Mouse (Mus musculus) kidney, postnatal 14 days (tissue): ENCODE measurements around the gene Tenm4.

Experiments used
- DNase-seq: peaks from one replicate; pipeline ENCODE4 v3.0.0; 2022; ENCODE audit warnings: mixed read lengths

Gene Tenm4

DNA sequence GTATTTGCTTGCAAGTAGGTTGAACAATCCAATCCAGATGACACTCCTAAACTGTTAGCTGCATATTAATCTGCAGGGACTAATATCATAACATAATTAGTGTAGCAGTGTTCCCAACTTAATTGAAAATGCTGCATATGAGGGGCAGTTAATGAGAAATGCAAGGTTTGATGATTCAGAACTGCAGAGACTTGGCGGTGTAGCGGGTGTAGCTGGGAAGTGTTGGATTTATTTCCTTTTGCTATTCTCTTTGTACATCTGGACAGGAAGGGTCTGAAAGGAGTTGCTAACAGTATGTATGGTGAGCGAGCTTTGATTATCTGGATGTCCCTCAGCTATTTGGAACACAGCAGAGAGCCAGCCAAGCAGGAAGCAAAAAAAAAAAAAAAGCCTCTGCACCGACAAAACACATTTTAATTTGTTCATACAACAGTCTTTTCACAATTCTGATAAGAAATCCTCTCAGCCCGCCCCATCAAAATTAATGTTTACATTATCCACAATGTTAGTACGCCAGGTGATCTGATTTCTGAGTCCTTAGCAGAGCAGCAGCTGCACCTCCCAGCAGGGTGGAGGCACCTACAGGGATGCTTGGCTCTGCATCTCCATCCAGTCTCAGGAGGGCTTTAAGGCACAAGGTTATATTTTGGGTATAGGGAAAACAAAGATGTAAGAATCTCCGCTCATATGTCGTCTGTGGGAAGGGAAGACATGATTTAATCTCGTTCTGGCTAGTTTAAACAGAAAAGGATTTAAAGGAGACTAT lies 243.4 kb downstream of the Tenm4 start:
- DNase-seq: no peak

DNA sequence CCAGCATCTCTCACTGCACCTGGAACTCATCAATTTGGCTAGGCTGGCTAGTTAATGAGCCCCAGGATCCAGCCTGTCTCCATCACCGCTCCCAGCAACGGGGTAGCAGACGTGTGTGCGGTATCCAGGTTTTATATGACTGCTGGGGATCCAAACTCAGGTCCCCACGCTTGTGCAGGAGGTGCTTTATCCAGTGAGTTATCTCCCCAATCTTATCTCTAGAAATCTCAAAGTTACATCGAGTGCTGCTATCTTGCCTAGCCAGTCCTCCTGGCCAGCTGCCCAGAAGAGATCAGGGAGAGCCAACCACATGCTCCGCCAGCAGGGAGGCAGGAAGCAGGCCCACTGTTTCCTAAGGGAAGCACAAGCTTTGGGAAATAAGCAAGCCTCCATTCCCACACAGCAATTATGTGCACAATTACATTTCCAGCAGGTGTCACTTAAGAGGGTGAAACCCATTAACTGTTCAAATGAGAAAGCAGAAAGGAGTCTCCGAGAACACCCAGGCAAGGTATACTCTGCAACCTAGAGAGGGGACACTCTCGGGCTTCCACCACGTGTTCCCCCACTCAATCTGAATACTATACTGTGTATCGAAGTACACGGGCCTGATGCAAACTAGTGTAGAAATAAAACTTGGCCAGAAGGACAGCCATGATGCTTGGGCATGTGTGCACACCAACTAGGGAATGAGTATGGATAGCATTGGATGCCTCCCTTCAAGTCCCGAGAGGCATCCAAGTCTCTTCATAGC lies 246.4 kb downstream of the Tenm4 start:
- peak; percentile 87 for DNase-seq

DNA sequence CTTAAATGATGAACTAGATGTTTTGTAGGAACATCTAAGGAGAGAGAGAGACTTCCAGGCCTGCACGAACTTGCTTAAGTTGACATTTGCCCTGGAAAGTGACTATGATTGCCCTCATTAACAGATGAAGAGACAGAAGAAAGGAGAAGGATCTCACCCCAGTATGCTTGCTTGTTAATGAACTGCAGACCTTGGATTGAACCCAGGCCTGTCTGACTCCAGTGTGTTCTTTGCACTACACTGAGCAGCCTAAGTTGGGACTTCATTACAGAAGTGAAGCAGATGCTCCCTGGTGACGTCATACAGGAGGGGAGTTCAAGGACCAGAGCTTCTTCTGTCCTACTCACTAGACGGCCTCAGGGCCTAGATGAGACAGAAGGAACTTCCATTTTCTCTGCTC lies 247.1 kb downstream of the Tenm4 start:
- no peak for DNase-seq

DNA sequence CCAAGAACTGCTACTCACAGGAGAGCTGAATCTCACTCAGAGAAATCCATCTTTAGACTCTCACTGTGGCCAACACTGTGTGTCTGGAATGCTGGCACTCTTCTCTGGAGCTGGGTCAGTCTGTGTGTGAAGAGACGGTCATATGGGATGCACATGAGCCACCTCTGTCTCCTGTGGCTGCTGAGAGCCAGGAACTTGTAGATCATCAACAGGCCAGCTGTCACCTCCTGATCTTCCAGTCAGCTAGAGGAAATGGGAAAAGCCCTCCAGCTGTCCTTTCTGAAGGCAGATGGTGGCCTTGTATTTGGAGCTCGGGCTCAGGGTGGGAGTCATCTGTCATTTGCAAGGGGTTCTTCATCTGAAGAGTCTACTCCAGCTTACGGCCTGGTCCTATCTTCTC lies 249.0 kb downstream of the Tenm4 start:
- DNase-seq: peak; percentile 46

DNA sequence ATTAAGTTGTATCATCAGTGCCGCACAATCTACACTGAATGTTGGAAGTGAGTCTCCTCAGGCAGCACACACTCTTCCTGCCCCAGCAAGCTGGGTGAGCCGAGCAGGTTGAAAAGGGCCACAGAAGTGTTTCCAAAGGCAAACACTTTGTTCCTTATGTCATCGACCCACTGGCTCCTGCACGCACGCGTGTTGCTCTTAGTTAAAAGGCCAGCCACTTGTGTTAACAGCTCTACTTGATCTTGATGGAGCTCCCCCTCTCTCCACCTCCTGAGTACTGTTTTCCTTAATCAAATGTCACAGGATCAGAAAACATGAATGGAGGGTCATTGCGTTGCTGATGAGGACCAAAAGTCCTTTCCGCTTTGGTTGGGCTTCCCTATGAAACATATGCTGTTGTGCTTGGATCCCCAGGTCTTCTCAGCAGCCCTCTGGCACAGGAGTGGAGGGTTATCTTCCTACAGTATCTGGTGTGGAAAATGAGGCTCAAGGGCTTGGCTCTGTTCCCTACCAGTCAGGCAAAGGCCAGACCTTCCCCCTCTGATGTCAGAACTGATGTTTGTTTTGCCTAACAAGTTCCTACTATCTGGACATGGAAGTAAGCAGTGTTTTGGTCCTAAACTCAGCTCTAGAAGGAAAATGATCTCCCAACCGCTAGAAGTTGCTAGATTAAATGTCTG lies 250.0 kb downstream of the Tenm4 start:
- DNase-seq: peak; percentile 34

DNA sequence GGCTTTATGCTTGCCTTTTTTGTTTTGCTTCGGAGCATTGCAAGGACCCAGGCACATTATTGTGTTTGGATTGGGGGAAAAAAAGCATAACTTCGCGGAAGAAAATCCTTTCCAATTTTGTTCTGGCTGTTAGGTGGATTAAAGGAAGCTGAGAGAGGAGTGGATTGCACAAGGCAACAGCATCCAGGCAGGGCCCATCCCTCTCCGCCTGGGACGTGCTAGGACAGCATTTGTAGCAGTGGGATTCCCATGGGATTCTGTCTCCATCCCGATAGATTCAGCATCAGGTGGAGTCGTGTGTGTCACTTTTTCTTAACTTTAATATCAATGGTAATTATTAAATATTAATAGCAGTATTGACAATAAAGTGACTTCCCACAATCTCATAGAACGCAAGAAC lies 255.9 kb downstream of the Tenm4 start:
- no peak for DNase-seq

DNA sequence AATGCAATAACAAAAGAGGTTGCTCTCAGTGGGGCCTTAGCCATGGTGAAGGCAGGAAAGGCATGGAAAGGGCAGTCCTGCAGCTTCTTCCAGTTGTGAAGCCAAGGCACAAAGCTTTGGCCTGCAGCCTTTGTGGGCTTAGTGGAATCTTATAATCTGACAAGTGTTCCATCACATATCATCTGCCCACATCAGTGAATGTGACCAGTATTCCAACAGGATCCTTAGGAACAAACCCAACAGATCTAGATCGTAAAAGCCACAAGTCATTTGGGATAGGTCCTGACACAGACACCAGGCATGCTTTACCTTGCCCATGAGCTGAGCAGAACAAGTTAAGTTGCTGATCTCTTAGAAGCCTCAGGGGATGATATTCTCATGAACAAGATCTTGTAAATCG lies 262.3 kb downstream of the Tenm4 start:
- no peak for DNase-seq

DNA sequence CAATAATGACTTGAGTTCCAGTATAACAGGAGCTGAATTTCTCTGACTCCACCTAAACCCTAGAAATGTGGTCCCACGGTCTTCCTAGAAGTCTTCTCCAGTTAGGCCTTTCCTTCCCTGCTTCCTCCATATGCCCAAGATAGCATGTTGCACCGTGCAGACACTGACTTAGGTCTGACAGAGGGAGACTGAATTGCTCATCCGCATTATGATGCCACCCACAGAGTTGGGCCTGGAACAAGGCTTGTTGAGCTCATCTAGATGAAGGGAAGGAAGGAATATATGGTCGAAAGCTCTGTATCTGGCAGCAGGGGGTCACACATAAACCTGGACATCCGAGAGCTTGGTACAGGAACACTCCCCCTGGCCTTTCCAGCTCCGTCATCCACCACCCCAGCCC lies 267.3 kb downstream of the Tenm4 start:
- DNase-seq: no peak

DNA sequence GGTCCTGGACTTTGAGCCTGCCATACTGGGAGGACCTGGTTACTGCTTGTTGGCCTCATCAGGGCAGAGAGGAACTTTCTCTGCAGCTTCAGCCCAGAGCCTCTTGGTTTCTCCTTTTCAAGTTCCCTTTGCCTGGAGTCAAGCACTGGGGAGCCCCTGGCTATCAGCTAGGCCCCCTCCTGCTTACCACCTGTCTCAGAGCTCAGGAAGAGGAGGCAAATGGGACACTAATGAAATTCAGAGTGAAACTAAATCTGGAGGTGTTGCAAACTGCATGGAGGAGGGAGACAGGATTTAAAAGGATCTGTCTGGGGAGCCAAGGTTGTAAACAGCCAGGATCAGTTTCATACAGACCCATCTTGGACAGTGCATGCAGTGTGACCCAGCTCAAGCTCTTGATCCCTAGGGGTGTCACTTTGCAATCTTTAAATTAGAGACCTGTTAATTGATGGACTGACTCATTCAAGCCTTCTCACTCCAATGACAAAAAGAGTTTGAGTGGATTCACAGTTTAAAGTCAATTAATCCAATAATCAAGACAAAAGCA lies 269.2 kb downstream of the Tenm4 start:
- no peak for DNase-seq

DNA sequence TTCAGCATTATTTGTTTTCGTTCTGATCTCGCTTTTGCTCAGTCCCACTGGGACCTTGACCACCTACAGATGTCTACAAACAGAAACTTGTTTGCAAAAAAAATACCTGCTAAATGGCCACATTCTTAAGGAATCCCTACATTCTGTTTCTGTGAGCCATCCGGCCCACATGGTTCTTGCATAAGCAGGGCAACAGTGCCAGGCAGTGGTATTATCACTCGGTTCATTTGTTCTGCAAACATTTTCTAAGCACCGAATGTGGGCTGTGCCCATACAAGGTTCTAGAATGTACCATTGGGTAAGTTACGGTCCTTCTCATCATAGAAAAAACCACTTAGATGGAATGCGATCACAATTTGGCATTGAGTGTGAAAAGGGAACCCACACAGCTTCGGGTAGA lies 274.7 kb downstream of the Tenm4 start:
- DNase-seq: no peak

DNA sequence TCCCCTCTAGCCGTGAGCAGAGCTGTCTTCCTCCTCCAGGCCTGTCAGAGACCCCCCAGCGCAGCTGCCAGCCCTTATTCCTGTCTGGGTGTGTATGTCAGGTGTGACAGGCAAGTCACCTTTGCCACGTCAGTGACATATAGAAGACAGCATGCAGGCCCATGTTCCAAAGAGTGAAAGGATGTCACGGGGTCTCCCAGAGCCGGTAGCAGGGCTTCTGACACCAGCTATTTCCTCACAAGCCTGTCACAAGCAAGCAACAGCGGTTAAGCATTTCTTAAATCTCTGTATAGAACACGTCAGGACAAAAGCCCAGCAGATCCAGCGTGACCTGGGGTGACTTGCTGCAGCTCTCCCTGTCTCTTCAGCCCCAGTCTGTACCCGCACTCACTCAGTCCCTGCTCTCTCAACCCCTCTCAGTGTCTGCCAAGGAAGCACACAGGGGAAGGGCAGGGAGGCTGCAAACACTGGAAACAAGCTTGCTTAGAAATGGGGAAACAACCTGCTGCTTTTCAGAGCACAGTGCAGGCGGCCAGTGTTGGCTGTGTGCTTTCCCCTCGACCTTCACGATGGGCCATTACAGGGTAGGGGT lies 276.9 kb downstream of the Tenm4 start:
- no peak for DNase-seq

DNA sequence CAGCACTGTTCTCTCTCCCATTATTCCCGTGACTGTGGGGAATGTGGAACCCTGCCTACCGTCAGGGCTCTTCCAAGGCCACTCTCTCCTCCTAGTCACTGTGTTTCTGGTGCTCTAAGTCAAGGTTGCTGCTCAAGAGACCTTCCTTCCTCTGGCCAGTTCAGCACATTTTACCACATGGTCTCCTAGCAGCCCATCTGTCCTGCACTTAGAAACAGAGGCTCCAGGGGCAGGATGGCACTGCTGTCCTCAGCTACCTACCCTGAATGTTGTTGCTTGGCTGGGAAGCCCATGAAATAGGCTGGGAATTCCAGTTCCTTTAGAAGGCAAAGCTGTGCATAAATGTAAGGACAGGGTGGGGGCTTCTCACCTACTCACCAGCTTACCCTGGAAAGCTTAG lies 284.9 kb downstream of the Tenm4 start:
- DNase-seq: no peak

DNA sequence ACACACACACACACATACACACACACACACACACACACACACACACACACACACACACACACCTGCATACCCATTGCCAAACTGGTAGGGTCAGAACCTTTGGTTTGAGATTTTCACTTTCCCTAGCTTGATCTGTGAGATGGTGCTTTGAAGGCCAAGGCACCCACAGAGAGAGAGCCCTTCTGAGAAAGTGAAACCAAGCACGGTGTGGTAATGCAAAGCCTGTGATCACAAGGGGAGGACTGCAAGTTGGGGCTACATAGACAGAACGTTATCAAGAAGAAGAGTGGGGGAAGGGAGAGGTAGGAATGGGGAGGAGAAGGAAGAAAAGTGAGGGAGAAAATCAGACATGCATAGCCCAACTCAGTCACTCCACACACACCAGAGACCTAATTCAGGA lies 285.6 kb downstream of the Tenm4 start:
- DNase-seq: no peak

DNA sequence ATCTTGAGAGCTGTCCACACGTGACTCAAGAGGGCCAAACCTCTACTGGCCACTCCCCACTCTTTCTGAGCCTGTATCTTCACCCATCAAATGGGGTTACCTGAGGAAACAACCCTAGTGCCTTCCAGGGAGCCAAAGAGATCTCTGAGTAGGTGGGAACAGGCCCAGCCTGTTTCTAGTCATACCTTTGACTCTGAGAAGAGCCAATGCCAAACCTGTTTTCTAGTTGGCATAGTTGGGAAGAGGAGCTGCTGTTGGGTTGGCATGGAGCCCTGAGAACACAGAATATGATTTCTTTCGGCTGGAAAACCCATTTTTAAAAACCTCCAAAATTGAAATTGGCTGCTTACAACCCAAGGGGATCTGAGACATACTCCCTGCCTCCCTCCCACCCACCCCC lies 286.8 kb downstream of the Tenm4 start:
- no peak for DNase-seq

DNA sequence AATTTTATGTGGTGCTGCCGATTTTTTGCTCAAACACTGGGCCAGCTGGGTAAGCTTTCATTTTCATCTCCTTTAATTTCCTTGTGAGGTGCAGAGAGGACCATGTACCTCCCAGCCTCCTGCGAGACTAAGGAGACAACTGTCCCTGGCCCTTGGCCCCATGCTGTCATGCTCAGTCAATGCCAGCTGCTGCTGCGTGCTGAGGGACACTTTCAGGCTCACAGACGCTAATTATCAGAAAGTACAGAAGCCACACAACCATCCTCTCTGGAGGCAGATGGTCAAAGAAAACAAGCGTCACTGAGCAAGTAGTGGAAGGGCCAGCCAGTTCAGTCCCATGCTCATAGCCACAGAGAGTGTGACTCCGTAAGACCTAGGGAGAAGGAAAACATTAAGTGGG lies 287.9 kb downstream of the Tenm4 start:
- DNase-seq: no peak

DNA sequence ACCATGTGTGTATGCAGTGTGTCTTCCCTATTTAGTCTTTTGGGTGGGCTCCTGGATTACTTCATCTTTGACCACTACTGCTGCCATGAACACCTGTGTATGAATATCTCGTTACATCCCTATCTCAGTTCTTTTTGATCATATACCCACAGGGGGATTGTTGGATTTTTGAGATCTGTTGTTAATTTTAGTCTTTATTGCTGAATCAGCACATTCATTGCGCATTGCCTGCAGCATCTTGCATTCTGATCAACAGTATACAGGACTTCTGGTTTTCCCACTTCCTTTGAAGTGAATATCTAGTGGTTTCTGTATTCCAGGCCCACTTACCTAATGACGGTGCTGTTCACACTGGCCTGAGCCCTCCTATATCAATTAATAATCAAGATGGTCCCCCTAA lies 295.7 kb downstream of the Tenm4 start:
- DNase-seq: no peak

DNA sequence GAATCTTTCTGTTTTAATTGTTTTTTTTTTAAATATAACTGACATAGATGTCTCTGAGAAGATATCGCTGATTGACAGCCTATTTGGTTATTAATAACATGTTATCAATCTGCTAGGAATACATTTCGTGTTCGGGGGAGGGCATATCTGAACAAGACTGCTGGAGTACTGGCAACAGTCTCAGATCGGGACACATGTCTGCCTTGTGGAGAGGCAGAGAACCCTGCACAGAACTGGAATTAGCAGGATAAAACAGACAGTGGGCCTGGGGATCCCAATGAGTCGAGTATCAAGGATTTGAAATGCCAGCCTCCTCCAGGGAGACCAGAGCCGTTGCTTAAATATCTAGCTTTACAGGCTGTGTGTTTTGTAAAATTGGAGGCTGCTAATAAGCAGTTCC lies 299.8 kb downstream of the Tenm4 start:
- DNase-seq: no peak

DNA sequence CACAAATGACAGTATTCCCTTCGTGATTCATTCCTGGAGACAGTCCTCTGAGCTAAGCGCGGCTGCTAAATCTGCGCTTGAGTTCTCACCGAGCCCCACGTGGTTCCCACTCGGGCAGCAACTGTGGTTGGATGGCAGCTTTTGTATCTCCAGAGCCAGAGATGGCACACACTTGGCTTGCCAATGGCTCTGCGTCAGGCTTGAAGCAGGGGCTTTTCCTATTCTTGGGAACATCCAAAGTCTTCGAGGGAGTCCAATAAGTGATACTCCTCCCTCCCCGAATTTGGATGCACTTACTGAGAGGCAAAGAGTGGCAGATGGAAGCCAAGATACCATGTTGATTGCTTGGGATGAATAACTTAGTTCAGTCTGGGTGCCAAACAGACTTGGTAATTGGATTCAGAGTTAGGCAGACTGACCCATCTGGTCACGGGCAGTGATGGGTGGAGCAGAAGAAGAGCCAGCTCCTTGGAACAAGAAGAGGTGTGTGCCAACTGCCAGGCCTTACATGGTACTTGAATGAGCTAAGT lies 303.6 kb downstream of the Tenm4 start:
- no peak for DNase-seq

DNA sequence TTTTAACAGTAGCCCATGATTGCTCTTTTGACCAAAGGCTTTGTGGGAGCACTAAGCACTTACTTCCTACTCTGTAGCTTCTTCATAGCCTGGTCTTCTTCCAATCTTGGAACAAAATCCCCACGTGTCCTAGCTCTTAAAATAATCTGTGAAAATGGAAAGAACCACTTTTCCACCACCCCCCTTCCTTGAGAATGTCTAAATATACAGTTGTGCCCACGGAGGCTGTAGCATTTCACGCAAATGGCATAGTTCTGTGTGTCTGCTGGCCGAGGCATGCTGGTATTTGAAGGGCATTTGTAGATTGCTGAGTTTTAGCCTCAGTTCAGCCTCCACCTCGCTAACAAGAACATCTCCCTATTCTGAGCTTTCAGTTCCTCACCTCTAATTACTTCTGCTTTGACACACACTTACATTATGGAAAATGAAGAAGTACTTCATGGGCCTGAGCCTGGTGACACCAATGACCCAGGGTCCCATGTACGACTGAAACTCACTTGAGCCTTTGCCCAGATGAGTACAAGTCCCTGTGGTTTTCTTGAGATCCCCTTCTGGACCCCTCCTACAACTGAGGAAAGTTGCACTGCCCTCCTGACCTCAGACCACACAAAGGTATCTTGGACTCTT lies 306.1 kb downstream of the Tenm4 start:
- no peak for DNase-seq

DNA sequence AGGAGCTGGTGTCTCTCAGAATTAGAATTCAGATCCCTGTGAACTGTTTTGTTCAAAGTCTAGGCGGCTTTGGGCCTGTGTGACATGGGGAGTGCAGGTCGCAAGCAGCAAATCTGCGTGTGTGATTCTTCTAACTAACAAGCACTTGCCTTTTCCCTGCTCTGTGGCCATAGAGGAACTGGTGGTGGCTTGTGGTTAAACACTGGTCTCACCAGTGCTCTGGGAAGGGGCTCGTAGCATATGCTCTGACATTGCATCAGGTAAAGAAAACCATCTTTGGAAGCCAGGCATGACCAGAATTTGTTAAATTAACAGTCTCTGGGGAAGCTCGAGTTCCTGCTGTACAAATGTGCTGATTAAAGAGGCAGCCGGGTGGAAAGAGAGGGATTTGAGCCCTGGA lies 308.1 kb downstream of the Tenm4 start:
- no peak for DNase-seq

DNA sequence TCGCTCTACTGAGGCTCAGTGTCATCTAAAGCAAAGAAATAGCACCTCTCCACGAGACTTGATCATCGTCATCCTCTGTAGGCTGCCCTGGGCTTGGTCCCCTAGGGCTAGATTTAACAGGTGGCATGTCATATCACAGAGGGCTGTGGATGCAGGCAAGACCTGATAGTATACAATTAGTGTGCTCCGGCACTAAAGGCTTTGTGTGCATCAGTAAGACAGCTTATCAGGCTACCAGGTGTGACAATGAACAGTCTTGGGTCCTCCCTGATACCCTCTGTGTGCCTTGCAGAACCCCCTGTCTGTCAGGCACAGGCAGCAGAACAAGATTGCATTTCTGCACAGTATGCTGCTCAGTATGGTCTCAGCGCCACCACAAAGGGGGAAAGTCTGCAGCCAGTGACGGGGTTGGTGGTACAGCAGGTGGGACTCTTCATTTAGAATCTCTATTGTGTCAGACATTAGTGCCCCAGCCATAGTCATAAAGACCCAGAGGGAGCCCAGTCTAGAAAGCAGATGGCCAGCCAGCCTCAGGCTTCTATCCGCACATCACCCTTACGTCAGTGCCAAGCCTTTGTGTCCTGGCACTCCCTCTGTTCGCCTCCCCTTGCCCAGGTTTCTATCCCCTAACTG lies 309.4 kb downstream of the Tenm4 start:
- no peak for DNase-seq

DNA sequence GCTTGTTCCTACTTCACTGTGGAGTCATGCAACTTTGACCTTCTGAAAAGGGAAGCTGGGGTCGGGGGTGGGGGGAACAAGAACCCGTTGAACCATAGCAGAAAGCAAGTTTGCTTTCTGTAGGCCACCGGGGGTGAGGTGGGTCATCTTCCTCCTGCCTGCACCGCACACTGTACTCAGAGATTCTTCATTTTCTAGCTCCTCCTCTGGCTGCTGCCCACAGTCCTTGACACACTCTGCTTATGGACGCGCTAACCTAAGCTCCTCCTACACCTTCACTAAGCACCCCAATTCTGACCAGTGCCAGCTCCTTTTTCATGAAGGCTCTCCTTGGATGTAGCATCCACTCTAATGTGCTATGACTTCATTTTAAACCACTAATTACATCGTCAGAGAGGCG lies 311.9 kb downstream of the Tenm4 start:
- no peak for DNase-seq
